Mouse (Mus musculus) midbrain, embryonic 16.5 days (tissue): ENCODE measurements around the gene Itpa. TPM values are rescaled to one million over a fixed set of nuclear protein-coding genes. Genes with fewer than 3 reads are reported as not detected.

ENCODE experiments used
- ATAC-seq: fragments of 200-750 bp; cut with Nextera tagmentation; 2 replicates; pipeline ENCODE4 v1.8.0; 2017; ENCODE audit warnings: moderate TSS enrichment
- H3K27ac ChIP-seq: fragments of 300-500 bp; sonication (generic); 2 replicates; pipeline ENCODE4 v1.5.1; 2014; ENCODE audit warnings: mild to moderate bottlenecking, low read length, mixed read lengths
- H3K27me3 ChIP-seq: fragments of 300-500 bp; sonication (generic); 2 replicates; pipeline ENCODE4 v1.6.1; 2014; ENCODE audit warnings: low read depth, low read length, mixed read lengths; ENCODE audit not compliant: control insufficient read depth, insufficient read depth
- H3K36me3 ChIP-seq: fragments of 300-500 bp; sonication (generic); 2 replicates; pipeline ENCODE4 v1.6.1; 2014; ENCODE audit warnings: mild to moderate bottlenecking, low read length, moderate library complexity, mixed read lengths; ENCODE audit not compliant: control insufficient read depth, insufficient read depth
- H3K4me1 ChIP-seq: fragments of 300-500 bp; sonication (generic); 2 replicates; pipeline ENCODE4 v1.6.1; 2014; ENCODE audit warnings: mild to moderate bottlenecking, low read length, mixed read lengths; ENCODE audit not compliant: control insufficient read depth, insufficient read depth
- H3K4me2 ChIP-seq: fragments of 300-500 bp; sonication (generic); 2 replicates; pipeline ENCODE4 v1.6.1; 2014; ENCODE audit warnings: mild to moderate bottlenecking, low read length, mixed read lengths
- H3K4me3 ChIP-seq: fragments of 300-500 bp; sonication (generic); 2 replicates; pipeline ENCODE4 v1.5.1; 2014; ENCODE audit warnings: low read depth, mild to moderate bottlenecking, low read length, moderate library complexity, mixed read lengths
- H3K9ac ChIP-seq: fragments of 300-500 bp; sonication (generic); 2 replicates; pipeline ENCODE4 v1.6.1; 2014; ENCODE audit warnings: low read depth, low read length, mixed read lengths
- H3K9me3 ChIP-seq: fragments of 300-500 bp; sonication (generic); replicated peaks from 2 replicates; pipeline ENCODE4 v1.6.1; 2014; ENCODE audit warnings: mild to moderate bottlenecking, low read length, mixed read lengths; ENCODE audit not compliant: control insufficient read depth, poor library complexity, severe bottlenecking
- WGBS: fragments of 180-500 bp; shearing (Covaris S2); extraction: QIAGEN DNeasy Blood & Tissue Kit; methylation state at CpG from one replicate; pipeline ENCODE4 v1.1.7; 2014; 5-methylcytosine and 5-hydroxymethylcytosine counted together
- polyA plus RNA-seq: library from polyadenylated mRNA; unstranded; fragments of >200 nt; fragmentation: Nextera tagmentation; extraction: Ambion mirVana; gene quantifications from 2 replicates; pipeline ENCODE4 v1.2.1, GENCODE M21; 2015

Gene Itpa
- polyA plus RNA-seq, 1 experiment from 2014 or later: 136 TPM

GRCm38 (mm10) chr2:130634739-130635411 lies 32.5 kb upstream of the Itpa start:
- H3K9ac ChIP-seq: peak overlapping the region; percentile 44; the same call in 1 of the 2 replicates
- 0 out of 2 replicates have a peak overlapping the region, but pooled peaks have one; percentile 16 for H3K4me3 ChIP-seq
- H3K4me1 ChIP-seq: peaks cover 8% of the 10 kb centered on the region; the same call in 1 of the 2 replicates
- no peak for ATAC-seq
- H3K9me3 ChIP-seq: no peaks in the 10 kb centered on the region
- peaks cover 14% of the 10 kb centered on the region for H3K36me3 ChIP-seq
- peak overlapping the region; percentile 29 for H3K4me2 ChIP-seq
- no peak overlapping the region for H3K27ac ChIP-seq
- H3K27me3 ChIP-seq: peaks cover 37% of the 10 kb centered on the region
- 7% methylated on average over 38 of the region's 38 CpGs for WGBS

GRCm38 (mm10) chr2:130635847-130636246 lies 31.6 kb upstream of the Itpa start:
- Histone ChIP-seq H3K27me3 (peaks cover 37% of the 10 kb centered on the region), H3K4me3 (no peak overlapping the region), H3K36me3 (peaks cover 14% of the 10 kb centered on the region), H3K4me2 (no peak overlapping the region), H3K9ac (0 out of 2 replicates have a peak overlapping the region, but pooled peaks have one; percentile 14), H3K27ac (no peak overlapping the region), H3K9me3 (no peaks in the 10 kb centered on the region), H3K4me1 (peaks cover 8% of the 10 kb centered on the region; the same call in 1 of the 2 replicates)
- ATAC-seq: no peak
- 19% methylated on average over 21 of the region's 21 CpGs for WGBS

GRCm38 (mm10) chr2:130638101-130638611 lies 29.3 kb upstream of the Itpa start:
- 36% methylated on average over 16 of the region's 16 CpGs for WGBS
- peaks cover 19% of the 10 kb centered on the region; the same call in 1 of the 2 replicates for H3K4me1 ChIP-seq
- H3K4me2 ChIP-seq: no peak overlapping the region
- H3K9me3 ChIP-seq: no peaks in the 10 kb centered on the region
- no peak for ATAC-seq
- no peak overlapping the region for H3K4me3 ChIP-seq
- H3K9ac ChIP-seq: no peak overlapping the region
- H3K27ac ChIP-seq: no peak overlapping the region
- peaks cover 37% of the 10 kb centered on the region for H3K27me3 ChIP-seq
- peaks cover 14% of the 10 kb centered on the region for H3K36me3 ChIP-seq

GRCm38 (mm10) chr2:130639276-130639675 lies 28.1 kb upstream of the Itpa start:
- H3K4me2 ChIP-seq: no peak overlapping the region
- 82% methylated on average over 6 of the region's 6 CpGs for WGBS
- no peak for ATAC-seq
- H3K27me3 ChIP-seq: peaks cover 37% of the 10 kb centered on the region
- H3K27ac ChIP-seq: no peak overlapping the region
- no peak overlapping the region for H3K9ac ChIP-seq
- no peak overlapping the region for H3K4me3 ChIP-seq
- H3K4me1 ChIP-seq: peaks cover 20% of the 10 kb centered on the region; the same call in 1 of the 2 replicates
- peaks cover 14% of the 10 kb centered on the region for H3K36me3 ChIP-seq
- H3K9me3 ChIP-seq: no peaks in the 10 kb centered on the region

GRCm38 (mm10) chr2:130641351-130642025 lies 25.9 kb upstream of the Itpa start:
- Histone ChIP-seq H3K27me3 (peaks cover 19% of the 10 kb centered on the region), H3K9me3 (no peaks in the 10 kb centered on the region), H3K4me3 (peak overlapping the region; percentile 82), H3K4me2 (peak overlapping the region; percentile 79), H3K27ac (no peak overlapping the region), H3K36me3 (peaks cover 2% of the 10 kb centered on the region; the same call in 1 of the 2 replicates), H3K9ac (peak overlapping the region; percentile 87), H3K4me1 (peaks cover 12% of the 10 kb centered on the region; the same call in 1 of the 2 replicates)
- no peak for ATAC-seq
- 76% methylated on average over 6 of the region's 6 CpGs for WGBS

- WGBS: 1% methylated on average over 18 of the region's 27 CpGs
Observed at GRCm38 (mm10) chr2:130642197-130642660, 25.2 kb upstream of the Itpa start.

GRCm38 (mm10) chr2:130642684-130643369 lies 24.6 kb upstream of the Itpa start, which contains the start of gene Lzts3:
Gene Lzts3 (minus strand): TSS chr2:130642803.
- peak within 1 kb of the TSS; percentile 79 for H3K4me2 ChIP-seq
- peaks cover 6% of the 10 kb centered on the region for H3K27me3 ChIP-seq
- H3K36me3 ChIP-seq: no peaks in the 10 kb centered on the region
- peaks cover 12% of the 10 kb centered on the region; the same call in 1 of the 2 replicates for H3K4me1 ChIP-seq
- peak within 1 kb of the TSS; percentile 82 for H3K4me3 ChIP-seq
- 3% methylated on average over 34 of the region's 40 CpGs for WGBS
- ATAC-seq: peak; percentile 95
- H3K9ac ChIP-seq: peak within 1 kb of the TSS; percentile 87
- H3K9me3 ChIP-seq: no peaks in the 10 kb centered on the region
- peak within 1 kb of the TSS; percentile 75 for H3K27ac ChIP-seq

More at GRCm38 (mm10) chr2:130642197-130642660, 25.2 kb upstream of the Itpa start:
- peak overlapping the region; percentile 79 for H3K4me2 ChIP-seq
- peak; percentile 87 for ATAC-seq
- peaks cover 12% of the 10 kb centered on the region; the same call in 1 of the 2 replicates for H3K4me1 ChIP-seq
- H3K4me3 ChIP-seq: peak overlapping the region; percentile 82
- peaks cover 12% of the 10 kb centered on the region for H3K27me3 ChIP-seq
- peak overlapping the region; percentile 75 for H3K27ac ChIP-seq
- H3K36me3 ChIP-seq: no peaks in the 10 kb centered on the region
- no peaks in the 10 kb centered on the region for H3K9me3 ChIP-seq
- H3K9ac ChIP-seq: peak overlapping the region; percentile 87

GRCm38 (mm10) chr2:130645198-130645597 lies 22.2 kb upstream of the Itpa start:
- no peaks in the 10 kb centered on the region for H3K27me3 ChIP-seq
- H3K4me3 ChIP-seq: no peak overlapping the region
- 92% methylated on average over 4 of the region's 4 CpGs for WGBS
- no peak overlapping the region for H3K27ac ChIP-seq
- 0 out of 2 replicates have a peak, but pooled peaks cover 4% of the 10 kb centered on the region for H3K36me3 ChIP-seq
- ATAC-seq: no peak
- H3K4me2 ChIP-seq: no peak overlapping the region
- H3K9ac ChIP-seq: no peak overlapping the region
- H3K9me3 ChIP-seq: no peaks in the 10 kb centered on the region
- peaks cover 12% of the 10 kb centered on the region; the same call in 1 of the 2 replicates for H3K4me1 ChIP-seq
